Mouse (Mus musculus) cortical plate, adult 2 months (tissue): ENCODE measurements around the gene Tollip.
A peak's percentile ranks its signal among the peaks of the same experiment; 100 is the strongest.

Source experiments
- CTCF ChIP-seq: fragments of 200-500 bp; IDR thresholded peaks from 2 replicates; pipeline ENCODE4 v1.5.1; 2011; ENCODE audit warnings: mild to moderate bottlenecking, control low read depth, low read length; ENCODE audit not compliant: insufficient read depth; ENCODE audit errors: extremely low read depth
- POLR2A ChIP-seq: fragments of 200-500 bp; IDR thresholded peaks from 2 replicates; pipeline ENCODE4 v1.6.1; 2011; ENCODE audit warnings: mild to moderate bottlenecking, low read length, control low read depth; ENCODE audit not compliant: insufficient read depth; ENCODE audit errors: extremely low read depth

GRCm38 (mm10) chr7:141902269-141902729 is 16.0 kb downstream of the Tollip start:
- TF ChIP-seq CTCF (no peak), POLR2A (peak; percentile 86)
